Mouse (Mus musculus) forebrain, embryonic 14.5 days (tissue): ENCODE results near the gene Gne. TPM values are rescaled to one million over a fixed set of nuclear protein-coding genes. Genes with fewer than 3 reads are reported as not detected.

Source experiments
- ATAC-seq: fragments of 200-750 bp; cut with Nextera tagmentation; 2 replicates; pipeline ENCODE4 v1.8.0; 2017; ENCODE audit warnings: mild to moderate bottlenecking, moderate library complexity
- DNase-seq: peaks from one replicate; pipeline ENCODE4 v3.0.0-alpha.2; 2015; ENCODE audit warnings: low spot score
- H3K27ac ChIP-seq: fragments of 300-500 bp; sonication (generic); 2 replicates; pipeline ENCODE4 v1.5.1; 2014; ENCODE audit warnings: low read depth, mild to moderate bottlenecking, control low read depth, low read length, moderate library complexity
- H3K27me3 ChIP-seq: fragments of 300-500 bp; sonication (generic); replicated peaks from 2 replicates; pipeline ENCODE4 v1.6.1; 2014; ENCODE audit warnings: low read length, control low read depth, mixed read lengths; ENCODE audit not compliant: control insufficient read depth, insufficient read depth
- H3K36me3 ChIP-seq: fragments of 300-500 bp; sonication (generic); 2 replicates; pipeline ENCODE4 v1.6.1; 2014; ENCODE audit warnings: low read length, control low read depth; ENCODE audit not compliant: control insufficient read depth, insufficient read depth
- H3K4me1 ChIP-seq: fragments of 300-500 bp; sonication (generic); 2 replicates; pipeline ENCODE4 v1.6.1; 2014; ENCODE audit warnings: antibody characterized with exemption, low read length, control low read depth; ENCODE audit not compliant: control insufficient read depth, insufficient read depth
- H3K4me2 ChIP-seq: fragments of 300-500 bp; sonication (generic); 2 replicates; pipeline ENCODE4 v1.6.1; 2014; ENCODE audit warnings: mild to moderate bottlenecking, control low read depth, low read length
- H3K4me3 ChIP-seq: fragments of 300-500 bp; sonication (generic); 2 replicates; pipeline ENCODE4 v1.5.1; 2014; ENCODE audit warnings: low read depth, low read length, control low read depth
- H3K9ac ChIP-seq: fragments of 300-500 bp; sonication (generic); 2 replicates; pipeline ENCODE4 v1.6.1; 2014; ENCODE audit warnings: mild to moderate bottlenecking, low read length, control low read depth, moderate library complexity
- H3K9me3 ChIP-seq: fragments of 300-500 bp; sonication (generic); replicated peaks from 2 replicates; pipeline ENCODE4 v1.6.1; 2016; ENCODE audit warnings: low read length, control low read depth, mixed read lengths; ENCODE audit not compliant: control insufficient read depth
- WGBS: fragments of 180-500 bp; shearing (Covaris S2); extraction: QIAGEN DNeasy Blood & Tissue Kit; methylation state at CpG from one replicate; pipeline ENCODE4 v1.1.7; 2014; 5-methylcytosine and 5-hydroxymethylcytosine counted together
- polyA plus RNA-seq: library from polyadenylated mRNA; unstranded; fragments of >200 nt; fragmentation: Nextera tagmentation; extraction: Ambion mirVana; gene quantifications from 2 replicates; pipeline ENCODE4 v1.2.1, GENCODE M21; 2014

Gene Gne
- polyA plus RNA-seq, 1 experiment from 2014 or later, result 20.4 TPM

DNA sequence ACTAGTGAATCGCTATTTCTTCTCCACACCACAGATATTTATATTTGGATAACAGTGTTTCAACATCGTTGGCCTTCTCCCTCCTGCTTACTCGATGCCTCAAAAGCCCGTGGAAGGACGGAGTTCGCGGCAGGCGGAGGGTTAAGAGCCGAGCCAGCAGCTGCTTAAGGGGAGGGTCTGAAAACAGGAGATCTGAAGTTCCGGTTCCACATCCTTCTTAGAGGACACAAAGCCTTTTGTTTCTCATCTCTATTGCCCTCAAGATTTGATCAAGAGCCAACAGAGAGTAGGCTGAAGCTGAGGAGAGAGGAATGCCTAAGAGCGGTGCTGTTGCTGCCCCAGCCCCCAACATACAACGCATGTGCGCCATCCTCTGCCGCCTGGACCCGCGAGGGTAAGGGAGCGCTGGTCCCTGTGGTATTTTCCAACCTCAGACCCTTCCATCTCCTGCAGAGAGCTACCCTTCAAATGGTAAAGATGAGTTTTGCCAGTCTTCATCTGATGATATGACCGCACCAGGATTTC, 22.4 kb upstream of the Gne start:
- Histone ChIP-seq H3K4me2 (peak overlapping the region; percentile 33), H3K4me3 (0 out of 2 replicates have a peak overlapping the region, but pooled peaks have one; percentile 1), H3K27ac (no peak overlapping the region), H3K9ac (no peak overlapping the region; the same call in 1 of the 2 replicates), H3K4me1 (peaks cover 4% of the 10 kb centered on the region; the same call in 1 of the 2 replicates), H3K36me3 (no peaks in the 10 kb centered on the region), H3K9me3 (no peaks in the 10 kb centered on the region), H3K27me3 (no peaks in the 10 kb centered on the region)
- WGBS, result 25% methylated on average over 18 of the region's 18 CpGs
- peak; percentile 12; the same call in 1 of the 2 replicates for ATAC-seq
- peak; percentile 60 for DNase-seq

DNA sequence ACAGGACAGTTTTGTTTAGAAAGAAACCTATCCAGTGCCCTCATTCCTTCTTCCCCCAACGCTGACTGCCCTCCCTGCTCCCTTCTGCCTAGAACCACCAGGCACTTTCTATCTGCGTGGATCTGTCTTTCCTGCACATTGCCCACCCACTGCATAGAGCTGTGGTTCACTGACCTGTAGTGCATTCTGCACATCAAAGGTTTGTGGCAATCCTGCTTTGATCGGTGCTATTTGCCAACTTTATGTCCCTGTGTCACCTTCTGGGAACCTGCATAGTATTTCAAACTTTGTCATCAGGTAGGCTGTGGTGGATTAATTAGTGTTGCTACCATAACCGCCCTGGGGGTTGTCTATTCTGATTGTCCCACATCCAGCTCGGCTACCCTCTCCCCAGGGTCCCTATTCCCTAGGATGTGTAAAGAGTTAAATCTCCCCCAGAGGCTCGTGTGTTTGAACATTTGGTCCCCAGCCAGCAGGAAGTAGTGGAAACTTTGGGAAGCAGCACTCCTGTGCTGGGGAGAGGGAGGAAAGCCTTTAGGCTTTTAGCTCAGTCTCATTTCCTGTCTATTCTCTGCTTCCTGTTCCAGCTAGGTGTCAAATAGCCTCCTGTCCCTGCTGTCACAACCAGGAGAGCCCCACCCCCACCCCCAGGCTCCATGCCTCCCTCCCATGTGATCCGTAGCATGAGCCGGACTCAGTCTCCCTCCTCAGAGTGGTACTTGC, 20.4 kb upstream of the Gne start:
- Histone ChIP-seq H3K4me1 (peaks cover 4% of the 10 kb centered on the region; the same call in 1 of the 2 replicates), H3K4me2 (no peak overlapping the region), H3K36me3 (no peaks in the 10 kb centered on the region), H3K27me3 (no peaks in the 10 kb centered on the region), H3K27ac (no peak overlapping the region), H3K9me3 (no peaks in the 10 kb centered on the region), H3K9ac (no peak overlapping the region), H3K4me3 (no peak overlapping the region)
- no peak for ATAC-seq
- 55% methylated on average over 8 of the region's 8 CpGs for whole genome bisulfite sequencing
- no peak for DNase-seq

DNA sequence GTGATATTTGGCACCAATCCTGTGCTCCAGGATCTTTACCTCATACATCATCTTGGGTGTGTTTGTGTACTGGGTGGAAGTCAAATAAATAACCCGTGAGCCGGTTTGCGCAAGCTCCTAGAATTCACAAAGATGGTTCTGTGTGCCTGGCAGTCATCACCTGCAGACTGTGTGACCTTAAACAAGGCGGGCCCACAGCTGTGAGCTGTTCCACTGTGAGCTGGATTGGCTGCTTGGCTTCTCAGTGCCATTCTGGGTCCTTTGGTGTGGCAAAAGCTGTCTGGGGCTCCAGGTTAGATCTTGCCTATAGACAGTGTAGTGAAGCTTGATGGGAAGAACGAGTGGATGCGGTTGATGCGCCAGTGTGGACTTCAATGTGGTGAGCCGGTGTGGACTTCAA, 19.6 kb upstream of the Gne start:
- ATAC-seq, result no peak
- H3K27ac ChIP-seq, result no peak overlapping the region
- no peak for DNase-seq
- H3K36me3 ChIP-seq, result no peaks in the 10 kb centered on the region
- 91% methylated on average over 8 of the region's 8 CpGs for WGBS
- H3K9ac ChIP-seq, result no peak overlapping the region
- peaks cover 4% of the 10 kb centered on the region; the same call in 1 of the 2 replicates for H3K4me1 ChIP-seq
- H3K4me3 ChIP-seq, result no peak overlapping the region
- H3K27me3 ChIP-seq, result no peaks in the 10 kb centered on the region
- H3K4me2 ChIP-seq, result no peak overlapping the region
- no peaks in the 10 kb centered on the region for H3K9me3 ChIP-seq

DNA sequence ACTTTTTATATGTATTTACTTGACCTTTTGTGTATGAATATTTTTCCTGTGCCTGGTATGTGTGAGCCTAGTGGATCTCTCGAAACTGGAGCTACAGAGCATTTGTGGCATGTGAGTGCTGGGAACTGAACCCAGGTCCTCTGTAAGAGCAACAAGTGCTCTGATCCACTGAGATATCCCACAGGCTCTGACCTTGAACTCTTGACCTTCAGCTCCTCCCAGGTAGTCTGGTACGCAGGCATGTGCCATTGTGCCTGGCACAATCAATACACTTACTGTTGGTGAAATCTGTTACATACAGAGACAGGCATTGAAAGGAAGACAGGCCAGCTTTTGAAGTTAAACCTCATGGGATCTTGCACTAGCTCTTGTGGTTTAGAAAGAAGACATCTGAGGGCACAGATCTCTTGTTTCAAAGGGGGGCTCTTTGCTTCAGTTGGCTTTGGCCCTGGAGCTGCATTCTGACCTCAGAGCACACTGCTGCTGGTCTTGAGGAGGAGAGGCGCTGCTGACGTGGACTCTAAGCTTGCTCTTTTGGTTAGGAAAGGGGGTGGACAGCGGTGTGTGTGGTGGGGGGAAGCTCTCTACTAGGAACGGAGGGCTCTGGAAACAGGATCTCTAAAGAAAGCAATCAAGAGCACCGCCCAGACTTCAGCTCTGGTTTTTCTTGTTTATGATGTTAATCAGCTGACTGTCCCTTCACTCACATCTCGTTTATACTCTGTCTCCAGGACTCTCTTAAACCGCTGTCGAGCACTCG, 13.8 kb upstream of the Gne start:
- Histone ChIP-seq H3K9ac (no peak overlapping the region), H3K9me3 (no peaks in the 10 kb centered on the region), H3K4me3 (no peak overlapping the region), H3K4me1 (no peaks in the 10 kb centered on the region), H3K36me3 (no peaks in the 10 kb centered on the region), H3K27ac (no peak overlapping the region), H3K4me2 (no peak overlapping the region), H3K27me3 (no peaks in the 10 kb centered on the region)
- no peak for DNase-seq
- 59% methylated on average over 11 of the region's 11 CpGs for WGBS
- no peak for ATAC-seq

DNA sequence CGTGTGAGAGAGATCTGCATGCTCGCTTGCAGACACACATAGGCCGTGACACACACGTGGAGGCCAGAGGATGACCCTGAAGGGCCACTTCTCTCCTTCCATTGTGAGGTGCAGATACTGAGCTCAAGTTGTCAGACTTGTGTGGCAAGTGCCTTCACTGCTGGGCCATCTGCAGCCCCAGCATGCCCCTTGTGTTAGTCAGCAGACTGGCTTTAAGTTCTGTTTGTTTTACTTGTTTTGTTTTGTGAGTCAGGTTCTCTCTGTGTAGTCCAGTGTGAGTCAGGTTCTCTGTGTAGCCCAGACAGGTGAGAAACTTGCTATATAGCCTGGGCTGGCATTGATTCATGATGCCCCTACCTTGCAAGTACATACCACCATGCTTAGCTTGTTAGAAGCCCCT, 10.5 kb upstream of the Gne start:
- H3K27ac ChIP-seq, result no peak overlapping the region
- H3K36me3 ChIP-seq, result no peaks in the 10 kb centered on the region
- no peak for DNase-seq
- no peak overlapping the region for H3K4me2 ChIP-seq
- H3K4me3 ChIP-seq, result no peak overlapping the region
- H3K9me3 ChIP-seq, result no peaks in the 10 kb centered on the region
- no peaks in the 10 kb centered on the region for H3K4me1 ChIP-seq
- ATAC-seq, result no peak
- no peaks in the 10 kb centered on the region for H3K27me3 ChIP-seq
- 88% methylated on average over 4 of the region's 4 CpGs for WGBS
- H3K9ac ChIP-seq, result no peak overlapping the region

DNA sequence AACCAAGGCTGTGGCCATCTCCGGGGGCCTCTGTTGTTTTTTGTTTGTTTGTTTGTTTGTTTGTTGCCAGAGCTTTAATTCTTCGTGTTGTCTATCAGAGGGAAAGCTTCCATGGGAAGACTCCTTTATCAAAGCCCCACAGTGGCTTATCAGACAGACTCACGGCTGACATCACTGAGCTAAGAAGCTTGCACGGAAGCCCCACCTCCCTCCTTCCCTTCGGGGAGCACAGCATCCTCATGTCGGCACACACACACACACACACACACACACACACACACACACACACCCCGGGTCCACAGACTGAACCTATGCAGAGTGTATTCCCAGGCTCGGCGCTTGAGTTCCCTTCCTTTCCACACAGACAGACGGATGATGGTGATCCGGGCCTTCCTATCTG, 8.4 kb upstream of the Gne start:
- H3K27ac ChIP-seq, result no peak overlapping the region
- H3K4me3 ChIP-seq, result no peak overlapping the region
- no peaks in the 10 kb centered on the region for H3K9me3 ChIP-seq
- H3K36me3 ChIP-seq, result no peaks in the 10 kb centered on the region
- H3K9ac ChIP-seq, result no peak overlapping the region
- ATAC-seq, result no peak
- no peaks in the 10 kb centered on the region for H3K27me3 ChIP-seq
- 84% methylated on average over 11 of the region's 11 CpGs for WGBS
- no peak for DNase-seq
- no peak overlapping the region for H3K4me2 ChIP-seq
- no peaks in the 10 kb centered on the region for H3K4me1 ChIP-seq

DNA sequence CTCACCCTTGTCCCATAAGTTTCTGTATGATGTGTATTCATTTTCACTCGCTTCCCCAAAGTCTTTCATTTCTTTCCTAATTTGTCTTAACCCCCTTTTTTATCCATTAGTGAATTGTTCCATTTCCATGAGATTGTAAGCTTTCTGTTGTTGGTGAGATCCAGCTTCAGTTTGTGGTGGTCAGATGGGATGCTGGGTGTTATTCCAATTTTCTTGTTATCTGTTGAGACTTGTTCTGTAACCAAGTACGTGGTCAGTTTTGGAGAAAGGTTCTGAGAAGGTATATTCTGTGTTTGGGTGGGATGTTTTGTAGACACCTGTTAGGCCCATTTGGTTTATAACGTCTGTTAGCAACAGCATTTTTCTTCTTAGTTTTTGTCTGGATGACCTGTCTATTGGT, 1.6 kb upstream of the Gne start:
- WGBS, result 90% methylated on average over 3 of the region's 3 CpGs
- H3K4me3 ChIP-seq, result no peak overlapping the region
- DNase-seq, result no peak

DNA sequence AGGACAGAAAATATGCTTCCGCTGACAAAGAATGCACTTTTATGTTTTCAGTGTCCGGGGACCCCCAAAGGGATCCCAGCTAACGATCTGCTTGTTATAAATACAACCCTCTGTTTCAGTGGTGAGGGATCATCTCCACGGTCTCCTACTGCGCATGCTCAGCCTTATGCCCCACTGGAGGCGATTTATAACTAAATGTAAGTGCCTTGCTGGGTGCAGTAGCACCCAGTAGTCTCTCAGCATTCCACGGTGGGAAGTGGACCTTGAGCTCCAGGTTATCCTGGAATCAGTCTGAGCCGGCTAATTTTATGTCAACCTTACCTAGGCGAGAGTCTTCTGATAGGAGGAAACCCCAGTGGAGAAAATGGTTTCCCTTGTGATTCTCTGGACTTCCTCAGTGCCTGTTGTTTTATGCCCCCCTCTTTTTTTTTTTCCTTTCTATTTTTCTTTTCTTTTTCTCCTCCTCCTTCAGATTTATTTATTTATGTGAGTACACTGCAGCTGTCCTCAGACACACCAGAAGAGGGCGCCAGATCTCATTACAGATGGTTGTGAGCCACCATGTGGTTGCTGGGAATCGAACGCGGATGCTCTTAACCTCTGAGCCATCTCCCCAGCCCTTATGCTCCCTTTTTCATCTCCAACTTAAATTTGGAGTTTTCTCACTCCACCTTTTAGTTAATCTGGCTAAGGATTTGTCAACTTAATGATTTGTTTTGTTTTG, 787 bp upstream of the Gne start:
- H3K9me3 ChIP-seq, result no peaks in the 10 kb centered on the region
- H3K27me3 ChIP-seq, result no peaks in the 10 kb centered on the region
- H3K36me3 ChIP-seq, result no peaks in the 10 kb centered on the region
- no peaks in the 10 kb centered on the region for H3K4me1 ChIP-seq
- no peak overlapping the region for H3K4me3 ChIP-seq
- no peak overlapping the region for H3K4me2 ChIP-seq
- ATAC-seq (no peak), DNase-seq (no peak)
- WGBS, result 73% methylated on average over 13 of the region's 13 CpGs
- no peak overlapping the region for H3K9ac ChIP-seq
- H3K27ac ChIP-seq, result no peak overlapping the region

More for the DNA sequence above, 1.6 kb upstream of the Gne start:
- H3K4me1 ChIP-seq, result no peaks in the 10 kb centered on the region
- H3K9me3 ChIP-seq, result no peaks in the 10 kb centered on the region
- no peak for ATAC-seq
- no peak overlapping the region for H3K4me2 ChIP-seq
- no peaks in the 10 kb centered on the region for H3K36me3 ChIP-seq
- no peak overlapping the region for H3K9ac ChIP-seq
- no peaks in the 10 kb centered on the region for H3K27me3 ChIP-seq
- H3K27ac ChIP-seq, result no peak overlapping the region
